Mouse (Mus musculus) spleen, adult 2 months (tissue): ENCODE measurements around the gene Gm42906.

ENCODE experiments used
- CTCF ChIP-seq: fragments of 200-500 bp; IDR thresholded peaks from 2 replicates; pipeline ENCODE4 v1.5.1; 2011; ENCODE audit warnings: mild to moderate bottlenecking, inconsistent platforms; ENCODE audit not compliant: insufficient read depth, insufficient read length, insufficient replicate concordance; ENCODE audit errors: extremely low read depth
- POLR2A ChIP-seq: fragments of 200-500 bp; IDR thresholded peaks from 2 replicates; pipeline ENCODE4 v1.6.1; 2011; ENCODE audit warnings: low read depth, low read length, inconsistent platforms

- no peak for TF ChIP-seq CTCF
- TF ChIP-seq POLR2A: no peak
These were observed 9.4 kb downstream of the Gm42906 start for GRCm38 (mm10) chr5:151418551-151418950.
